Mouse (Mus musculus) central nervous system, embryonic 14 days (tissue): ENCODE results near the gene 1700021F05Rik. TPM values are rescaled to one million over a fixed set of nuclear protein-coding genes. Genes with fewer than 3 reads are reported as not detected.

Experiments used
- polyA plus RNA-seq: library from polyadenylated mRNA; depleted of rRNA; stranded (reverse); fragments of >200 nt; gene quantifications from 2 replicates; pipeline ENCODE4 v1.2.3, GENCODE M21; 2012; rRNA removed

The 1700021F05Rik gene
- polyA plus RNA-seq = 22.5 and 23.7 TPM in 2 replicates

GRCm38 (mm10) chr10:43540442-43541152 is at the start of gene 1700021F05Rik:
1700021F05Rik (minus strand) TSS chr10:43540994.

GRCm38 (mm10) chr10:43577997-43578331 is 37.2 kb upstream of the 1700021F05Rik start, which contains the start of gene Cd24a:
Cd24a (plus strand) TSS chr10:43578284.

DNA sequence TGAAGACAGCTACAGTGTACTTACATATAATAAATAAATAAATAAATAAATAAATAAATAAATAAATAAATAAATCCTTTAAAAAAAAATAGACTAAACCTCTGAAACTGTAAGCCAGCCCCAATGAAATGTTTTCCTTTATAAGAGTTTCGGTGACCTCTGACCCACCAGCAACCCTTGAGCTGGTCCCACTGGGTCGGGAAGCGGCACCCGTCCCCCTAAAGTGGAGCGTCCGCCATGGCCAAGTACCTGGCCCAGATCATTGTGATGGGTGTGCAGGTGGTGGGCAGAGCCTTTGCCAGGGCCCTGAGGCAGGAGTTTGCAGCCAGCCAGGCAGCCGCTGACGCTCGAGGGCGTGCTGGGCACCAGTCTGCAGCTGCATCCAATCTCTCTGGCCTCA is 16.9 kb downstream of the 1700021F05Rik start, which contains the start of gene Gm9803:
Gene Gm9803 (plus strand): TSS at position 154 of the 400 bp plus-strand sequence.

DNA sequence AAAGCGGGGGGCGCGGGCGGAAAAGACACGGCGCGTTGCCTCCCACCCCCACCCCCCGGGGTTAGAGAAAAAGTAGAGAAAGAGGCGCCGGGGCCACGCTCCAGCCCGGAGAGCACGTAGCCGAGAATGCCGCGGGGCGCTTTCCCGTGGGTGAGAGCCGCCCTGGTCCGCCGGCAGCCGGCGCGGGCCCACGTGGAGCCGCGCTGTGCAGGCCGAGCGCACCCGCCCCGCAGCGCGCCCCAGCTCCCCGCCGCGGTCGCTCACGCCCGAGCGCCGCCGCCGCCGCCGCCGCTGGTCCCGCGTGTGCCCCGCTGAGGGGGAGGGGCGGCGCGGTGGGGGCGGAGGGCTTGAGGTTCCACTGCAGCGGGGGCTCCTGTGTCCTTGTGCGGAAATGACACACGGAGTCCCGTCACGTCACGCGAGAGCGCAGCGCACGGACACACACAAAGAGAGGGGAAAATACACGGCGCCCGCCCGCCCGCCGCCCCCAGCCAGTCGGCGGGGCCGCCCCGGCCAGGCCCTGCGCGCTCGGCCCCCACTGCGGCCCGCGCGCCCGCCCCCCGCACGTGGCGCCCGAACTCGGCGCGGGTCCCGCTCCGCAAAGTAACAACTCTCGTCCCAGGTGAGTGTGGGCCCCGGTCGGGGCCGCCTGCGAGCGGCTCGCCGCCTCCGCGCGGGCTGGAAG is 61.9 kb downstream of the 1700021F05Rik start, which contains the start of gene Bend3:
Gene Bend3 (plus strand): TSS at position 81 of the 685 bp plus-strand sequence.

Other genes with a start within 250 kb of the 1700021F05Rik start
- gene Bend3, start 62.2 kb downstream of the 1700021F05Rik start, polyA plus RNA-seq = 10.5 TPM in 2 replicates
- 6.2 and 9.5 TPM in 2 replicates for gene Gm9803, start 16.9 kb downstream of the 1700021F05Rik start, polyA plus RNA-seq
- gene Cd24a, start 37.3 kb upstream of the 1700021F05Rik start, polyA plus RNA-seq = 943 and 1,135 TPM in 2 replicates